Mouse (Mus musculus) stomach, embryonic 14.5 days (tissue): ENCODE data around the gene Mrs2. TPM values are rescaled to one million over a fixed set of nuclear protein-coding genes. Genes with fewer than 3 reads are reported as not detected.

Experiments used
- polyA plus RNA-seq: library from polyadenylated mRNA; unstranded; fragments of >200 nt; fragmentation: Nextera tagmentation; extraction: Ambion mirVana; gene quantifications from 2 replicates; pipeline ENCODE4 v1.2.1, GENCODE M21; 2014

Gene Mrs2
- polyA plus RNA-seq, 1 experiment from 2014 or later: 29.8 TPM

Other genes starting within 250 kb of the Mrs2 start
- gene BC005537, start 218.7 kb downstream of the Mrs2 start, polyA plus RNA-seq: 28.2 and 30.6 TPM in 2 replicates
- 84.6 and 84.8 TPM in 2 replicates for gene Acot13, start 188.8 kb downstream of the Mrs2 start, polyA plus RNA-seq
- gene Tdp2, start 188.7 kb downstream of the Mrs2 start, polyA plus RNA-seq: 58.3 and 61.7 TPM in 2 replicates
- gene D130043K22Rik, start 175.2 kb downstream of the Mrs2 start, polyA plus RNA-seq: 0.41 and 0.64 TPM in 2 replicates
- gene Aldh5a1, start 82.7 kb downstream of the Mrs2 start, polyA plus RNA-seq: 9.3 and 10.6 TPM in 2 replicates
- 3.9 and 4.1 TPM in 2 replicates for gene Gpld1, start 77.2 kb downstream of the Mrs2 start, polyA plus RNA-seq
- 0.22 and 1.3 TPM in 2 replicates for gene Dcdc2a, start 35.6 kb upstream of the Mrs2 start, polyA plus RNA-seq